Mouse (Mus musculus): ENCODE results near the gene Acot13.
"Not testable (repeated sequence)": the region's sequence is repeated elsewhere in the genome, so short reads cannot be mapped to it uniquely, and the experiment has no call there.

Acot13 gene

GRCm38 (mm10) chr13:24831353-24832130 is at the start of gene Acot13, which contains the start of gene Tdp2:
Gene Acot13, minus strand, starts transcription at chr13:24831540.
Gene Tdp2, plus strand, starts transcription at chr13:24831679.
- DNase-seq (ENCODE audit: low spot score): peak; percentile 96

GRCm38 (mm10) chr13:24880704-24881103 is 49.4 kb upstream of the Acot13 start:
- DNase-seq (ENCODE audit: low spot score): no peak

- DNase-seq (ENCODE audit: low spot score): no peak
Observed at GRCm38 (mm10) chr13:24880208-24880607, 48.9 kb upstream of the Acot13 start.

- DNase-seq (ENCODE audit: low spot score): no peak
Observed at GRCm38 (mm10) chr13:24879359-24880040, 48.2 kb upstream of the Acot13 start.

- no peak for DNase-seq (ENCODE audit: low spot score)
Observed at GRCm38 (mm10) chr13:24868233-24868632, 36.9 kb upstream of the Acot13 start.

- DNase-seq (ENCODE audit: low spot score): no peak
Observed at GRCm38 (mm10) chr13:24867789-24868188, 36.4 kb upstream of the Acot13 start.

GRCm38 (mm10) chr13:24866430-24867402 is 35.4 kb upstream of the Acot13 start:
- DNase-seq (ENCODE audit: low spot score): no peak

GRCm38 (mm10) chr13:24862520-24862919 is 31.2 kb upstream of the Acot13 start:
- DNase-seq (ENCODE audit: low spot score): no peak

- DNase-seq (ENCODE audit: low spot score): peak; percentile 11
Observed at GRCm38 (mm10) chr13:24862021-24862420, 30.7 kb upstream of the Acot13 start.

GRCm38 (mm10) chr13:24861084-24861483 is 29.7 kb upstream of the Acot13 start:
- DNase-seq (ENCODE audit: low spot score): no peak

- no peak for DNase-seq (ENCODE audit: low spot score)
Observed at GRCm38 (mm10) chr13:24859115-24859514, 27.8 kb upstream of the Acot13 start.

- no peak for DNase-seq (ENCODE audit: low spot score)
Observed at GRCm38 (mm10) chr13:24852570-24852969, 21.2 kb upstream of the Acot13 start.

- DNase-seq (ENCODE audit: low spot score): no peak
Observed at GRCm38 (mm10) chr13:24851989-24852388, 20.6 kb upstream of the Acot13 start.

- no peak for DNase-seq (ENCODE audit: low spot score)
Observed at GRCm38 (mm10) chr13:24849318-24849717, 18.0 kb upstream of the Acot13 start.

- DNase-seq (ENCODE audit: low spot score): no peak
Observed at GRCm38 (mm10) chr13:24844983-24845955, 13.9 kb upstream of the Acot13 start, which contains the start of gene D130043K22Rik. Gene D130043K22Rik, plus strand, starts transcription at chr13:24845135.

GRCm38 (mm10) chr13:24841702-24842101 is 10.4 kb upstream of the Acot13 start:
- no peak for DNase-seq (ENCODE audit: low spot score)

- no peak for DNase-seq (ENCODE audit: low spot score)
Observed at GRCm38 (mm10) chr13:24839831-24840230, 8.5 kb upstream of the Acot13 start.

- DNase-seq (ENCODE audit: low spot score): not testable (repeated sequence)
Observed at GRCm38 (mm10) chr13:24837765-24838164, 6.4 kb upstream of the Acot13 start.

GRCm38 (mm10) chr13:24832811-24833155 is 1.4 kb upstream of the Acot13 start:
- DNase-seq (ENCODE audit: low spot score): no peak

- no peak for DNase-seq (ENCODE audit: low spot score)
Observed at GRCm38 (mm10) chr13:24832131-24832810, 931 bp upstream of the Acot13 start.

Data from MN1 (cell line).